Mouse (Mus musculus) megakaryocyte, embryonic 14.5 days (primary cell): ENCODE measurements around the gene Inpp5d.

ENCODE experiments used
- FLI1 ChIP-seq: IDR thresholded peaks from 2 replicates; pipeline ENCODE4 v1.6.1; 2012; ENCODE audit warnings: low read length, inconsistent platforms, mixed read lengths
- GATA1 ChIP-seq: IDR thresholded peaks from 3 replicates; pipeline ENCODE4 v1.6.1; 2012; ENCODE audit warnings: mixed read lengths, low read length, inconsistent platforms, borderline replicate concordance

GRCm38 (mm10) chr1:87639724-87640123 is 19.6 kb downstream of the Inpp5d start:
- TF ChIP-seq GATA1, result no peak
- TF ChIP-seq FLI1, result no peak
